Mouse (Mus musculus): ENCODE measurements around the gene Dlx4. TPM values are rescaled to one million over a fixed set of nuclear protein-coding genes. Genes with fewer than 3 reads are reported as not detected.

Gene Dlx4
- polyA plus RNA-seq, 1 experiment from 2014 or later, result 3.2 TPM

DNA sequence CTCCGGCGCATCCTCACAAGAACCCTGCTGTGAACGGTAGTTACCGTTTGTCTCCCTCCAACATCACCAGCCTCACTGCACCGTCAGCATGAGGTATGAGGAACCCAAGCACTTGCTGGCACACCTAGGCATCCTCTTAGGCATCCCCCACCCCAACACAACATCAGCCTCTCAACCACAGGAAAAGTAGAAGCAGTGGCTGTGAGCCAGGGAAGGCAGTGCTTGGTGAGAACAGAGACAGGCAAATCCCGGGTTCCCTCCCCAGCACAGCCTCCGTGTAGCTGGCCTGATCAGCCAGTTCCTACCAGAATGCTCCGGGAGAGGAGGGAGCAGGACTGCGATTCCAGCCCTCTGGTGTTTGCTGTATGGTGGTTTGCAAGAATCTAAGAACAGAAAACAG is 2.7 kb upstream of the Dlx4 start:
- DNase-seq (ENCODE audit: low spot score) (no peak), ATAC-seq (ENCODE audit: low read depth) (no peak)
- 5% methylated on average over 9 of the region's 9 CpGs for WGBS
- 0 out of 2 replicates have a peak overlapping the region, but pooled peaks have one; percentile 7 for H3K4me2 ChIP-seq (ENCODE audit: low read depth, low read length)
- H3K27ac ChIP-seq (replicated peaks; ENCODE audit: low read depth, low read length), result no peak overlapping the region
- H3K9ac ChIP-seq (ENCODE audit: low read depth, low read length), result no peak overlapping the region
- no peak overlapping the region for H3K4me3 ChIP-seq (ENCODE audit: low read depth, low read length)
- H3K4me1 ChIP-seq (ENCODE audit: control insufficient read depth, insufficient read depth, low read length), result peaks cover 10% of the 10 kb centered on the region
- no peaks in the 10 kb centered on the region for H3K36me3 ChIP-seq (ENCODE audit: control insufficient read depth, insufficient read depth, low read length)
- H3K27me3 ChIP-seq (replicated peaks; ENCODE audit: control insufficient read depth, insufficient read depth, low read length), result peaks cover 91% of the 10 kb centered on the region
- H3K9me3 ChIP-seq (ENCODE audit: control insufficient read depth, low read length), result no peaks in the 10 kb centered on the region

DNA sequence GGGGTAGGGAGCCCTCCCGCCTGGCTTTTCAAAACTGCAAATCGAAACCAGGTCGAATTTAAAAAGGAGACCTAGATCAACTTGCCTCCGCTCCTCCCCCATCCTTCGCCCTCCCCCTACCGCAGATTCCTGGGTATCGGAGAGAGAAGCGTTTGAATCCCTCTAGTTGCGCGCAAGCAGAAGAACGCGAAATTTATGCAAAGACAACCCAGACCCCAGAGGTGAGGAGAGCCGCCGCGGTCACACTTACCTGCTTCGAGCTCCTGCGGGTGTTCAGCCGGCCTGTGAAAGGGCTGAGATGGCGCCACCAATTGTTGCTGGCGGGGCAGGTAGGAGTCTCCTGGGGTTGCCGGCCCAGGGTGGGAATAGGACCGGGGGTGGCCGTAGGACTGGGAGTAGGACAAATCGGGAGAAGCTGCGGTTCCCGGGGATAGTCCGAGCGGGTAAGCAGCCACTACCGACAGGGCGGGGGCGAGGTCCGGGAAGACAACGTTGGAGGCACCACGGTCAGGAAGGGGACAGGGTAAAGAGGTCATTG is 1.0 kb downstream of the Dlx4 start:
- H3K36me3 ChIP-seq (ENCODE audit: control insufficient read depth, insufficient read depth, low read length), result no peaks in the 10 kb centered on the region
- no peaks in the 10 kb centered on the region for H3K9me3 ChIP-seq (ENCODE audit: control insufficient read depth, low read length)
- peak overlapping the region; percentile 89 for H3K4me2 ChIP-seq (ENCODE audit: low read depth, low read length)
- DNase-seq (ENCODE audit: low spot score) (no peak), ATAC-seq (ENCODE audit: low read depth) (no peak)
- H3K27ac ChIP-seq (replicated peaks; ENCODE audit: low read depth, low read length), result no peak overlapping the region; the same call in 1 of the 2 replicates
- H3K4me1 ChIP-seq (ENCODE audit: control insufficient read depth, insufficient read depth, low read length), result peaks cover 8% of the 10 kb centered on the region
- whole genome bisulfite sequencing, result 1% methylated on average over 30 of the region's 34 CpGs
- H3K9ac ChIP-seq (ENCODE audit: low read depth, low read length), result peak overlapping the region; percentile 58
- H3K27me3 ChIP-seq (replicated peaks; ENCODE audit: control insufficient read depth, insufficient read depth, low read length), result peaks cover 98% of the 10 kb centered on the region
- peak overlapping the region; percentile 45 for H3K4me3 ChIP-seq (ENCODE audit: low read depth, low read length)

DNA sequence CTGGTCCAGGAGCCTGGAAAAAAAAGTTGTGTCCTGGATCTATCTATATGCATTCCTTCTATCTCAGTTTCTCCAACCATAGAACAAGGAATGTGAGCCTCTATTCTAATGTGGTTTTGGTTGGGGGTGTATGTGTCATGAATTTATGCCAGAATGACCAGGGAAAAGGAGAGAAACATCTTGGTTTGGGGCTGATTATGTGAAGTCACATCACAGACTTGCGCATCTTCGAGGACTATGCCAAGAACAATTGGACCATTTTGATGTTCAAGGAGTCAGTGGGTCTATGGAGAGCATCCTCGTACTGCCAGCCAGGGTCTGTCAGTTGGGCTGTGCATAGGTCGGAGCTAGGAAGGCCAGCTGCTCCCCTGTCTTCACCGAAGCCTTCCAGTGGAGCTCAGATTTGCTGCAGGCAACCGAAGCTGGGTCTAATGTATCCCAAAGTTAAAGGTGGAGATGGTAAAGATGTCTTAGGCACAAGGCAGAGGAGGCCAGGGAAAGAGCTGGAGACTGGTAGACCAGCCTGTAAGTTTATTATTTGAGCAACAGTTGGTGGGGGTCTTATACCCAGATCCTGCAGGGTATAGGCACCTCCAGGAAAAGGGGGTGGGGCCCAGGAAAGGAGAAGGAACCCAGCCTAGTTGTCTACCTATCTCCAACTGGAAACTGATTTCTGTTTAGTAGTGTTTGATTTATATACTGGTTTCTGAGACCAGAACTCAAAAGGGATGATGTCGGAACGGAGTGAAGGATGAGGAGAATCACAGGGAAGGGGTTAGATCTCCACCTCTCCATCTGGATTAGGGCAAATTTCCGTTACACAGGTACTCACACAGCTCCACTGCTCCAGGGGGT is 1.7 kb downstream of the Dlx4 start:
- DNase-seq (ENCODE audit: low spot score) (no peak), ATAC-seq (ENCODE audit: low read depth) (no peak)
- Histone ChIP-seq H3K9me3 (ENCODE audit: control insufficient read depth, low read length) (no peaks in the 10 kb centered on the region), H3K4me3 (ENCODE audit: low read depth, low read length) (peak overlapping the region; percentile 45), H3K4me2 (ENCODE audit: low read depth, low read length) (peak overlapping the region; percentile 89), H3K36me3 (ENCODE audit: control insufficient read depth, insufficient read depth, low read length) (no peaks in the 10 kb centered on the region), H3K9ac (ENCODE audit: low read depth, low read length) (no peak overlapping the region), H3K4me1 (ENCODE audit: control insufficient read depth, insufficient read depth, low read length) (peaks cover 8% of the 10 kb centered on the region), H3K27ac (replicated peaks; ENCODE audit: low read depth, low read length) (no peak overlapping the region), H3K27me3 (replicated peaks; ENCODE audit: control insufficient read depth, insufficient read depth, low read length) (peaks cover 99% of the 10 kb centered on the region)
- 19% methylated on average over 9 of the region's 9 CpGs for WGBS

DNA sequence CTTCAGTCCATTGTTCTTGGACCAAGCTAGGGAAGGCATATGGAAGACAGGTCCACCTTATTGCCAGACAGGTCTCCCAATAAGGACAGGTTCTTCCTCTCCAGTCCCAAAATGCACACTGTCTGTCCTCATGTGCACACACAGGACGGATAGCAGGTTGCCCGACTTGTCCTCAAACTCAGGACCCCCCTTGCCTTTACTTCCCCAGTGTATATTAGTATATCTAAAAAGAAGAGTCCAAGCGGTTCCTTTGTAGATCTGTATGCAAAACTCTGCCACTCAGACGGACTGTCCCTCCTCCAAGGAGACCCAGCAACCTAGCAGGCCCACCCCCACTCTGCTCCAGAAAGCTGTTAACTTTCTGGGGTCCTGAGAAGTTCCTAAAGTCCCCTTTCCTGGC is 2.4 kb downstream of the Dlx4 start:
- Histone ChIP-seq H3K4me3 (ENCODE audit: low read depth, low read length) (no peak overlapping the region), H3K4me2 (ENCODE audit: low read depth, low read length) (no peak overlapping the region), H3K9ac (ENCODE audit: low read depth, low read length) (no peak overlapping the region), H3K27me3 (replicated peaks; ENCODE audit: control insufficient read depth, insufficient read depth, low read length) (peaks cover 99% of the 10 kb centered on the region), H3K4me1 (ENCODE audit: control insufficient read depth, insufficient read depth, low read length) (peaks cover 8% of the 10 kb centered on the region), H3K9me3 (ENCODE audit: control insufficient read depth, low read length) (no peaks in the 10 kb centered on the region), H3K36me3 (ENCODE audit: control insufficient read depth, insufficient read depth, low read length) (no peaks in the 10 kb centered on the region), H3K27ac (replicated peaks; ENCODE audit: low read depth, low read length) (no peak overlapping the region)
- DNase-seq (ENCODE audit: low spot score) (no peak), ATAC-seq (ENCODE audit: low read depth) (no peak)
- 22% methylated on average over 4 of the region's 4 CpGs for WGBS

DNA sequence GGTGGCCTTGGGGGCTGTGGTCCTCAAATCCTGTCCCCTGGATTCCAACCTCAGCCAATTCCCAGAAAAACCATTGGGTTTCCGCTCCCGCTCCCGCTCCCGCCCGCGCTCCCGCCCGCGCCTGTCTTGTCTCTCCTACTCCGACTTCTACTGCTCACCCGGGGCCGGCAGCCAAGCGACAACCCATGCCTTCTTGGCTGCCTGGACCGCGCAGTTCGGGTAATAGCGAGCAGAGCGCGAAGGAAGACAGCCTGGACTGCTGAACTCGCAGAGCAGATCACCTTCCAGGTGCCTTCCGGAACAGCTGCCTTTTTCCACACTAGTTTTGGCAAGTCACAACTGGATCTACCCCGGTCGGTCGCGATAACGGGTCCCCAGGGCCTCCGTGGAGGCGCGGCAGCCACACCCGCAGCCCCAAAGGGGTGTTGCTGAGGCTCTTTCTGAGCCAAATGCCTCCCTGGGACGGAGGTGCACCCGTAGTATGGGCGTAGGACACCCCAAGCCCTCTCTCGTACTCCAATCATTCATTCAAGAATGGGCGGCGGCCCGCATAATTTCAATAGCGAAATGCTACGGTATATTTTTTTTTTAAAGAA is 3.0 kb downstream of the Dlx4 start:
- ATAC-seq (ENCODE audit: low read depth), result peak; percentile 19; the same call in 1 of the 2 replicates
- no peak overlapping the region for H3K27ac ChIP-seq (replicated peaks; ENCODE audit: low read depth, low read length)
- H3K36me3 ChIP-seq (ENCODE audit: control insufficient read depth, insufficient read depth, low read length), result no peaks in the 10 kb centered on the region
- WGBS, result 4% methylated on average over 28 of the region's 39 CpGs
- peak overlapping the region; percentile 19 for H3K4me3 ChIP-seq (ENCODE audit: low read depth, low read length)
- H3K9ac ChIP-seq (ENCODE audit: low read depth, low read length), result no peak overlapping the region
- peak overlapping the region; percentile 36 for H3K4me2 ChIP-seq (ENCODE audit: low read depth, low read length)
- DNase-seq (ENCODE audit: low spot score), result peak; percentile 54
- peaks cover 8% of the 10 kb centered on the region for H3K4me1 ChIP-seq (ENCODE audit: control insufficient read depth, insufficient read depth, low read length)
- H3K9me3 ChIP-seq (ENCODE audit: control insufficient read depth, low read length), result no peaks in the 10 kb centered on the region
- peaks cover 99% of the 10 kb centered on the region for H3K27me3 ChIP-seq (replicated peaks; ENCODE audit: control insufficient read depth, insufficient read depth, low read length)

DNA sequence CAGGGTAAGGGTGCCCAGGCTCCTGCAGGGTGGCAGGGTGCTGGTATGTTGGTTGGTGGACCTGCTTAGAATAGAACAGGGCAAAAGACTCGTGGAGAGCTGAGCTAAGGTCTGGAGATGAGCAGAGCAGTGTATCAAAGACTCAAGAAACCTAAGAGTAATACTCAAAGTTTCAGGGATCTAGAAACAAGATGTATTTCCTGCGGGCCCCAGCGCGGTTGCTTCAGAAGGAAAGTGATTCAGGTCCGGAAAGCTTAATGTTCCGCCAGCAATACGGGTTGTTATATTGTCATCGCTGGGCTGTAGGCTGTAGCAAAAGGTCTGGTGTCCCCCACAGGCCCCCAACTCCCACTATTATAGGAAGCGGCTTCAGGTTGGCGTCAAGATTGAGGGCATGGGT is 3.8 kb downstream of the Dlx4 start:
- peaks cover 8% of the 10 kb centered on the region for H3K4me1 ChIP-seq (ENCODE audit: control insufficient read depth, insufficient read depth, low read length)

DNA sequence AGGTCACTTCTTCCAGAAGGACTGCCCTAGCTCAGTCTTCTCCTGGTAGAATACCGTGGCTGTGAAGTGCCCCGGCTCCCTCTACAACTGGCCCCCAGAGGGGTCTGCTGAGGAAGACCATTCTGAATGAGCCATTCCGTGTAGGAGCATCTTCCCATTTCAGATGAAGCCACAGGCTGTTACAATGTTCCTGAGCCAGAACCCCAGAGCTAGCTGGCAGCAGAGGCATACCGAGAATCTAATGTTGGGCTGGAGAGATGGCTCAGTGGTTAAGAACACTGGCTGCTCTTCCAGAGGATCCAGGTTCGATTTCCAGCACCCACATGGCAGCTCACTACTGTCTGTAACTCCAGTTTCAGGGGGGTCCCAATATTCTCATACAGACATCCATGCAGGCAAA is 6.2 kb downstream of the Dlx4 start:
- Histone ChIP-seq H3K27ac (replicated peaks; ENCODE audit: low read depth, low read length) (no peak overlapping the region), H3K36me3 (ENCODE audit: control insufficient read depth, insufficient read depth, low read length) (no peaks in the 10 kb centered on the region), H3K9me3 (ENCODE audit: control insufficient read depth, low read length) (no peaks in the 10 kb centered on the region), H3K4me1 (ENCODE audit: control insufficient read depth, insufficient read depth, low read length) (peaks cover 4% of the 10 kb centered on the region; the same call in 1 of the 2 replicates), H3K9ac (ENCODE audit: low read depth, low read length) (no peak overlapping the region), H3K4me3 (ENCODE audit: low read depth, low read length) (no peak overlapping the region), H3K4me2 (ENCODE audit: low read depth, low read length) (no peak overlapping the region), H3K27me3 (replicated peaks; ENCODE audit: control insufficient read depth, insufficient read depth, low read length) (peaks cover 76% of the 10 kb centered on the region)
- WGBS, result 53% methylated on average over 5 of the region's 5 CpGs
- DNase-seq (ENCODE audit: low spot score) (no peak), ATAC-seq (ENCODE audit: low read depth) (no peak)

More for the DNA sequence above, 3.8 kb downstream of the Dlx4 start:
- DNase-seq (ENCODE audit: low spot score), result no peak
- 24% methylated on average over 10 of the region's 10 CpGs for WGBS
- Histone ChIP-seq H3K36me3 (ENCODE audit: control insufficient read depth, insufficient read depth, low read length) (no peaks in the 10 kb centered on the region), H3K27me3 (replicated peaks; ENCODE audit: control insufficient read depth, insufficient read depth, low read length) (peaks cover 98% of the 10 kb centered on the region), H3K4me3 (ENCODE audit: low read depth, low read length) (no peak overlapping the region), H3K9ac (ENCODE audit: low read depth, low read length) (no peak overlapping the region), H3K4me2 (ENCODE audit: low read depth, low read length) (no peak overlapping the region), H3K9me3 (ENCODE audit: control insufficient read depth, low read length) (no peaks in the 10 kb centered on the region), H3K27ac (replicated peaks; ENCODE audit: low read depth, low read length) (no peak overlapping the region)
- ATAC-seq (ENCODE audit: low read depth), result no peak

DNA sequence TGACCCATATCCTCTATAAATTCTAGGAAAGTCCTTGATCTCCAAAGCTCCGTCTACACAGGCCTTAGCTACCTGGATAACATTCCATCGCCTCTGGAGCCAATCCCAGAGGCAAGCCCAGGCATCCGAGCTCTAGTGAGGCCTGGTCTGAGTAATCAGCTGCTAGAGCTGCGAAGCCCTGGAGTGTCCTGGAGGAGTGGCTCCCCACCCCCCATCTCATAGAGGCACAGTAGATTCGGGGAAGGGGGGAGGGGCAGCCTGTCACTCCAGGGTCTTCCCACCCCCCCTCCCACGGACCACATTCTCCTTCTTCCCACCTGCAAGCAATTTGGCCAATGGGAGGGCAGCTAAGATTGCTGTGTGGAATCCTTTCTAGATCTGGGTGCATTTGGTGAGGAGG is 8.8 kb downstream of the Dlx4 start:
- ATAC-seq (ENCODE audit: low read depth), result no peak; the same call in 1 of the 2 replicates
- no peak overlapping the region for H3K27ac ChIP-seq (replicated peaks; ENCODE audit: low read depth, low read length)
- 4% methylated on average over 6 of the region's 6 CpGs for WGBS

More for the DNA sequence above, 8.8 kb downstream of the Dlx4 start:
- H3K36me3 ChIP-seq (ENCODE audit: control insufficient read depth, insufficient read depth, low read length), result no peaks in the 10 kb centered on the region
- H3K4me2 ChIP-seq (ENCODE audit: low read depth, low read length), result no peak overlapping the region
- H3K9me3 ChIP-seq (ENCODE audit: control insufficient read depth, low read length), result no peaks in the 10 kb centered on the region
- peaks cover 50% of the 10 kb centered on the region for H3K27me3 ChIP-seq (replicated peaks; ENCODE audit: control insufficient read depth, insufficient read depth, low read length)
- no peak overlapping the region for H3K4me3 ChIP-seq (ENCODE audit: low read depth, low read length)
- no peak for DNase-seq (ENCODE audit: low spot score)
- H3K4me1 ChIP-seq (ENCODE audit: control insufficient read depth, insufficient read depth, low read length), result no peaks in the 10 kb centered on the region
- no peak overlapping the region for H3K9ac ChIP-seq (ENCODE audit: low read depth, low read length)

Data from embryonic facial prominence, embryonic 14.5 days (tissue).